Mouse (Mus musculus): ENCODE data around the gene Slc7a15. TPM values are rescaled to one million over a fixed set of nuclear protein-coding genes. Genes with fewer than 3 reads are reported as not detected.
A peak's percentile ranks its signal among the peaks of the same experiment; 100 is the strongest.
"Not testable (repeated sequence)": the region's sequence is repeated elsewhere in the genome, so short reads cannot be mapped to it uniquely, and the experiment has no call there.

Slc7a15 gene
- not detected for total RNA-seq (2021)
- long read RNA-seq, experiment 1, result 0 reads
- long read RNA-seq, experiment 2, result 0 reads

DNA sequence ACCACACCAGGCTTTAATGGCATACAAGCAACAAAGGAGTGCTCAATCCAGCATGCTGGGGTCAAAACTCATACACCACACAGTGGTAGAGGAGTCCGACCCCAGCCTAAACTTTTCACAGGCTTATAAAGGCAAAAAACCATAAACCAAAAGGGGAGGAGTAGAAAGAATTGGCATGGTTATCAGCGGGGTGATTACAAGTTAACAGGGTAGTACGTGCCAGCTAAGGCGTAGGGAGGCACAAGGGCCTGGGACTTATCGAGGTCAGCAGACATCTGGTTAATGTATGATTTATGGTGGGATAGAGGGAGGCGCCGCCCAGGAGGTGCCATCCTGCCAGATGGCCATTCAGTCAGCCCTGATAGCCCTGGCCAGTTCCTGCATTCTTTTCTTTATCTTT is at the start of gene Slc7a15:
Gene Slc7a15, minus strand, starts transcription at position 101 of the 400 bp plus-strand sequence.
- DNase-seq (ENCODE audit: low spot score in 2 of 2), result not testable (repeated sequence)

DNA sequence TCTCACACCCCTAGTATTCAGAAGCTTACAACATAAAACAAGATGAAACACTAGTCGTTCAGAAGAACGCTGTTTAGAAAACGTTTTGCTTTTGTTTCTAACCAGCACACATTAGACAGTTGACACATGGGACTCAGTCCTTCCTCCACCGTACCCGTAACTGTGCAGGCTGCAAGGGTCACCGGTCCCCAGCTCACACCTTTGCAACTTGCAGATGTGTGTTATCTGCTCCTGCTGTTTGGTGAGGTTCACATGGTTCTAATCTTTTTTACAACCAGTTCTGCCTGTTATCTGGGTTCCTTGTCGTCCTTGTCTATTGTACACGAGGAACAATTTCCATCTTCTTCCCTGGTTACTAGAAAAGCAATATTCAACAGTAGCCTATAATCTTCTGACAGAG is 49.3 kb upstream of the Slc7a15 start:
- not testable (repeated sequence) for DNase-seq (ENCODE audit: low spot score in 2 of 2)

DNA sequence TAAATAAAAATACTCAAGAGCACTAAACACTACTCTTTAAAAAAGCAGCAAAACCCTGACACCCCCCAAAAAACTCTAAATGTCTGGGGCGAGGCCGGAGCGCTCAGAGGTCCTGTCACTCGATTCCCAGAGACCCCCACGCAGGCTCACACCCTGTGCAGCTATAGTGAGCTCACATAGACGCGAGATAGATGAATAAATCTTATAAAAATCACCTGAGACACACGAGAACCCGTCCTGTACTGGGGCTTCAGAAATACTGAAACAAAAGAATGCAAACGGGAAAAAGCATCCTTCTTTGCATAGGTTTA is 42.5 kb upstream of the Slc7a15 start:
- DNase-seq (ENCODE audit: low spot score in 2 of 2), result peak in 1 of 2 experiments; percentile 35

DNA sequence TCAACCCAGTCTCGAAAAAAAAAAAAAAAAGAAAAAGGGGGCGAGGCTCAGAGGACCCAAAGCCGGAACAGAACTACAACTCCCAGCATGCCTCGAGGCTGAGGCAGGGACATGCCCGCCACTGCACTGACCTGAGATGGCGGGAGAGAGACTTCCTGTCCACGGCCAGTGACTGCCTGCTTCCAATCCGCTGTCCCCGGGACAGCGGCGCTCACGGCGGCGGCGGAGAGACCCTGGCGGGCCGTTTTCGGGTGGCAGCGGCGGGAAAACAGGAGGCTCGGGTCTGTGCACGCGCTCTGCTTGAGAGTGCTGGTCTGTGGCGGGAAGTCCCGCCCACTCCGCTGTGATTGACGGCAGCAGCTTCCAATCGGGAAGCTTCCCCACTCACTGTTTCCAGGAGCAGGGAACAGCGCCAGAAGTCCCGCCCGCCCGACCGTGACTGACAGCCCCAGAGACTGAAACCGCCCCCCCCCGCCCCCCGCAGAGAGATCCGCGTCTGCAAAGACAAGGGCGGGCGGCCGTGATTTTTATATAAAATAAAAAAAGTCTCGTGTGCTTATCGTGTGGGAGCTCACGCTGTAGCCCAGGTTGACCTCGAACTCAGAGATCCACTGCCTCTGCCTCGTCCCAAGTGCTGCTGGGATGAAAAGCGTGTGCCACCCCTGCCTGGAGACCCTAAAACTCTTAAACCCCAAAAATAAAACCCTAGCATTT is 42.0 kb upstream of the Slc7a15 start:
- DNase-seq (ENCODE audit: low spot score in 2 of 2), result peak; percentile 99 to 100

DNA sequence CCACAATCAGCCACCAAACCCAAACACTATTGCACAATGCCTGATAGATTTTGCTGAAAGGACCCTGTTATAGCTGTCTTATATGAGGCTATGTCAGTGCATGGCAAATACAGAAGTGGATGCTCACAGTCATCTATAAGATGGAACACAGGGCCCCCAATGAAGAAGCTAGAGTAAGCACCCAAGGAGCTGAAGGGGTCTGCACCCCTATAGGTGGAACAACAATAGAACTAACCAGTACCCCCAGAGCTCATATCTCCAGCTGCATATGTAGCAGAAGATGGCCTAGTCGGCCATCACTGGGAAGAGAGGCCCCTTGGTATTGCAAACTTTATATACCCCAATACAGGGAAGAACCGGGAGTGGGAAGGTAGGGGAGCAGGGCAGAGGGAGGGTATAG is 41.3 kb upstream of the Slc7a15 start:
- not testable (repeated sequence) for DNase-seq (ENCODE audit: low spot score in 2 of 2)

DNA sequence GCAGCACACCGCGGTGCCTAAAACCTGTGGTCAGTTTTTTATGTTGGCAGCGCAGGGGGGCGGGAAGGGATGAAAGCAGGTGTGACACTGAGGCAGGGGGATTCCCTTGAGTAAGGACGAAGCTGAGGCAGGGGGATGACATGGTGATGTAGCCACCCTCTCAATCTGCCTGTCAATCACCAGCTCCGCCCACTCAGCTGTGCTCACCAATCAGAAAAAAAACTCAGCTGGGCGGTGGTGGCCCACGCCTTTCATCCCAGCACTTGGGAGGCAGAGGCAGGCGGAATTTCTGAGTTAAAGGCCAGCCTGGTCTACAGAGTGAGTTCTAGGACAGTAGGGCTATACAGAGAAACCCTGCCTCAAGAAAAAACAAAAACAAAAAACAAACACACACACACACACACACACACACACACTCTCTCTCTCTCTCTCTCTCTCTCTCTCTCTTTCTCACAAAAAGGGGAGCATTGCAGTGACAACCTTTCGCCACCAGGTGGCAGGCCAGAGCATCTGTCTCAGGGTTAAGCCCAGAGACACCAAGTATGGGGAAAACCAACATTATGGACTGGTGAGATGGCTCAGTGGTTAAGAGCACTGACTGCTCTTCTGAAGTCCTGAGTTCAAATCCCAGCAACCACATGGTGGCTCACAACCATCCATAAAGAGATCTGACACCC is 39.7 kb upstream of the Slc7a15 start:
- DNase-seq (ENCODE audit: low spot score in 2 of 2), result peak; percentile 52 to 61

DNA sequence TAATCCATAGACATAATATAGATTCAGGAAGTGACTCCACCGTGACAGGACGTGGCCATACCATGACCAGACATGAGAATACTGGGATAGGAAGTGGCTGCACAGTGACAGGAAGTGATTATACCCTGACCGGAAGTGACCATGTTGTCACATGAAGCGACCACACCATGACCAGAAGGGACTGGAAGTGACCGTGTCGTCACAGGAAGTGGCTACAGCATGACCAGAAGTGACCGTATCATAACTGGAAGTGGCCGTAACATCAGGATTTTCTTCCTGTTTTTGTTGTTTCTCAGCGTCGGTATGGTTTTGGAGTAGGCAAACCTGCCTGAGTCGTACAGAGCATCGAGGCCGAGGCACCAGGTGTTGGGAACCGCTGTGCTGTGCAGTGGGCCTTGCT is 38.1 kb upstream of the Slc7a15 start:
- DNase-seq (ENCODE audit: low spot score in 2 of 2), result no peak

DNA sequence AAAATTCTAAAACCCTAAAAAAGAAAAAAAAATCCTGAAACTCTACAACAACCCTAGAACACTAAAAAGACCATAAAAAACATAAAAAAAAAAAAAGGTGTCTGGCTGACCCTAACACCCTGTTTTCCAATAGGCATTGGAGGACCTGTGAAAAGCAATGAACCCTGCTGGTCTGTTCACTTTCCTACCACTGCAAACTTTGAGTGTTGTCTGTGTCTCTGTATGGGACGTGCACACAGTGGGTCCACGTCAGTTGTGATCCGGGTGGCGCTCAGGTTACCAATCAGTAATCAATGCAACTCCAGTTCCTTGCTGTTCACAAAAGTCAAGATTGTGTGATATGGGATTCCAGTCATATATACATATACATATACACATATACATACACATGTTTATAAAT is 36.7 kb upstream of the Slc7a15 start:
- DNase-seq (ENCODE audit: low spot score in 2 of 2), result no peak

DNA sequence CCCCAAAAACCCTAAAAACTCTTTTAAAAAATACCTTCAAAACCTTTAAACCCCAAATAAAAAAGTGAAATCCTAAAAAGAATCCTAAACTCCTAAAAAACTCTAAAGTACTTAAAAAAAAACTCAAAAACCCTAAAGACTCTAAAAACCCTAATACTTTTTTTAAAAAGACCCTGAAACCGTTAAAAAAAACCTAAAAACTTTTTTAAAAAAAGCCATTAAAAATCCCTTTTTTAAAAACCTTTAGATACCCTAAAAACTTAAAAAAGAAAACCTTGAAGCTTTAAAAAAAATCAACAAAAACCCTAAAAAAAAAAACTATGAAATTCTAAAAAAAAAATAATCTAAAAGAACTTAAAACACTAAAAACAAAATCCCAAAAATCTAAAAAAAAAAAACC is 35.4 kb upstream of the Slc7a15 start:
- DNase-seq (ENCODE audit: low spot score in 2 of 2), result no peak

DNA sequence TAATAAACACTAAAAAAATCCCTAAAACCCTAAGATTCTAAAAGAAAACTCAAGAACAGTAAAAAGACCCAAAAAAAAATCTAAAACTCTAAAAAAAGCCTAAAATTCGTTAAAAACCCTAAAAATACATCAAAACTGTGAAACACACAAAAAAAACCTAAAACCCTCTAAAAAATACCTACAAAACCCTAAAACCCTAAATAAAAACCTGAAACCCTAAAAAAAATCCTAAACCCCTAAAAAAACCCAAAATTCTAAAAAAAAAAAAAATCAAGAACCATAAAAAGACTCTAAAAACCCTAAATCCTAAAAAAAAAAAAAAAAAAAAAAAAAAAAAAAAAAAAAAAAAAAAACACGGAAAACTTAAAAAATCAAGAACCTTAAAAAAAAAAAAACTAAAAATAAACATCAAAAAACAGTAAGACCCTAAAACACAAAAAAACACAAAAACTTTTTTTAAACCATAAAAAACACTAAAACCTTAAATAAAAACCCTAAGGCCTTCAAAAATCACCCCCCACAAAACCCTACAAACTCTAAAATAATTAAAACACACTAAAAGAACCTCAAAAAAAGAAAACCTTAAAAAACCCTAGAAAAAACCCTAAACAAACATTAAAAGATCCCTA is 34.0 kb upstream of the Slc7a15 start:
- DNase-seq (ENCODE audit: low spot score in 2 of 2), result no peak

DNA sequence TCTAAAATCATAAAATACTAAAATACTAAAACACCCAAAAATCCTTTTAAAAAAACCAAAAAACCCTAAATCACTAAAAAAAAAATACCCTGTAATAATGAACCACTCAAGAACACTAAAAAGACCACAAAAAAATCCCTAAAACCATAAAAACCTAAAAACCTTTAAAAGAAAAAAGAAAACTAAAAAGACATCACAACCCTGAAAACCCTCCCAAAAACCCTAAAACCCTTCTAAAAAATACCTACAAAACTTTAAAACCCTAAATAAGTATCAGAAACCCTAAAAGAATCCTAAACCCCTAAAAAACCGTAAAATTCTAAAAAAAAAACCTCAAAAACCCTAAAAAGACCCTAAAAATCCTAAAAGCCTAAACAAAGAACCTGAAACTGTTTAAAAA is 32.8 kb upstream of the Slc7a15 start:
- DNase-seq (ENCODE audit: low spot score in 2 of 2), result no peak

DNA sequence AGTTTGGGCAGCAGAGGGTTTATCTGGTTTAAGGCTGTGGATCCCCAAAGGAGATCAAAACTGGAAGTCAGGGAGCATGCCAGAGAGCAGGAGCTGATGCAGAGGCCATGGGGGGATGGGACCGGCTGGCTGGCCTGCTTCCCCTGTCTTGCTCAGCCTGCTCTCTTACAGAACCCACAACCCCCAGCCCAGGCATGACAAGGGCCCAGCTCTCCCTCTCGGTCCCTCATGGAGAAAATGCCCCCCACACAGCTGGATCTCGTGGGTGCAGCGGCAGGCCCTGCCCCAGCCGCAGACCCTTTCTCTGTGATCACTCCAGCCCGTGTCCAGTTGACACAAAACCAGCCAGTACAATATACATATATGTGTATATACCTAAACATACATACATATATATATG is 30.7 kb upstream of the Slc7a15 start:
- no peak for DNase-seq (ENCODE audit: low spot score in 2 of 2)

DNA sequence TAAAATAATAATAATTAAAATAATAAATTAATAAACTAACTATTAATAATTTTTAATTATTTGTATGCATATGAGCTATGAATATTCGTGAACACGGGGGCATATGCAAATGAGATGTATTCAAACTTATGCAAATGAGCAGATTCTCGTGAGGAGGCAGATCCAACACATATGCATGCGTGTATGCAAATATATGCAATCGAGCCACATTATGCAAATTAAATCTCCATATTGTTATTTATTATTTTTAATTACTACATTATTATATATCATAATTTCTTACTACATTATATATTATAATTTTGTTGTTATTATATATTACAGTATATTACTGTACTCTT is 21.8 kb upstream of the Slc7a15 start:
- DNase-seq (ENCODE audit: low spot score in 2 of 2), result no peak

DNA sequence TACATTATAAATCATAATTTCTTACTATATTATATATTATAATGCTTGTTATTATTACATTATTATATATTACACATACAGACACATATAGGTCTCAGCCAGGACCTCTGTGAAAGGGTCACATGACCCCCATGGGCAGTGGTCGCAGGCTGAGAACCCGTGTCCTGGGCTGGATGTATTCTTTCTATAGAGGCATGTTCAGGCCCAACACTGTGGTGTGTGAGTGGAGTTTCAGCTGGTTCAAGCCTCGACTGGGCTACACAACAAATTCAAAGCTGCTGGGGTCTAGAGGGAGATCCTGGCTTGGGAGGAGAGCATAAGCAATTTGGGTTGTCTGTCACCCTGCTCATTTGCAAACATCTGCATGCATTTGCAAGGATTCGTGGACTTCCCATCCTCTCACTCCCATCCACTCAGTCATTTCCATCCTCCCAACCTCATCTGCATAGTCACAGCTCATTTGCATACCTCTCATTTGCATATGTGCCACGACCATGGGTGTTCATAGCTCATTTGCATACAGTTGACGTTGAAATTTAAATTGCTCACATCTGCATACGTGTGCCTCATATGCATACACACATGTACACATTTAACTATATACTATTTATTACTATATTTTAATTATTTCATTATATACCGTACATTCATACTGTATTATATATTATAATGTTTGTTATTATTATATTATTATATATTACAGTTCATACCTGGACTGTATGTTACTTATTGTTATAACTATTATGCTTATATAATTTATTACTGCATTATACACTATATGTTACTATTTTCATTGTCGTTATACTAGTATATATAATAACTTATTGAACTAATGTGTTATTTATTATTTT is 21.2 kb upstream of the Slc7a15 start:
- DNase-seq (ENCODE audit: low spot score in 2 of 2), result no peak

DNA sequence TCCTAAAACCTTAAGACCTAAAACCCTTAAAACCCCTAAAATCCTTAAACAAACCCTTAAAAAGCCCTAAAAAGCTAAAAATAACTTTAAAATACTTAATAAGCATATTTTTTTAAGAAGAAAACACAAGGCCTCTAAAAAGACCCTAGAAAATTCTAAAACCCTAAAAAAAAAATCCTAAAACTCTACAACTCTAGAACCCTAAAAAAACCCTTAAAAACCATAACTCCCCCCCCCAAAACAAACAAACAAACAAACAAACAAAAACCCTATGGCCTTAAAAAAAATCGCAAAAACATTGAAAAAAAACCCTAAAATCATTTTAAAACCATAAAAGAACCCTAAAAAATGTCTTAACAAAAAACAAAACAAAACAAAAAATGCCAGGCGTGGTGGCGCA is 19.4 kb upstream of the Slc7a15 start:
- DNase-seq (ENCODE audit: low spot score in 2 of 2), result no peak

DNA sequence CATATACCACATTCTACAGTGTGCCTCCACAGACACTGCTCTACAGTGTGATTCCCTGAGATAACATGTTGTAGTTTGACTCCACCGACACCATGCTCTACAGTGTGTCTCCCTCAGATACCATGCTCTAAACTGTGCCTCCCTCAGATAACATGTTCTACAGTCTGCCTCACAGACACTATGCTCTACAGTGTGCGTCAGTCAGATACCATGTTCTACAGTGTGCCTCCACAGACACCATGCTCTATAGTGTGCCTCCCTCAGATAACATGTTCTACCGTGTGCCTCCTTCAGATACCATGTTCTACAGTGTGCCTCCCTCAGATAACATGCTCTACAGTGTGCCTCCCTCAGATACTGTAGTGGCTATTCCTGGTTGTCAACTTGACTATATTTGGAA is 10.2 kb upstream of the Slc7a15 start:
- no peak for DNase-seq (ENCODE audit: low spot score in 2 of 2)

DNA sequence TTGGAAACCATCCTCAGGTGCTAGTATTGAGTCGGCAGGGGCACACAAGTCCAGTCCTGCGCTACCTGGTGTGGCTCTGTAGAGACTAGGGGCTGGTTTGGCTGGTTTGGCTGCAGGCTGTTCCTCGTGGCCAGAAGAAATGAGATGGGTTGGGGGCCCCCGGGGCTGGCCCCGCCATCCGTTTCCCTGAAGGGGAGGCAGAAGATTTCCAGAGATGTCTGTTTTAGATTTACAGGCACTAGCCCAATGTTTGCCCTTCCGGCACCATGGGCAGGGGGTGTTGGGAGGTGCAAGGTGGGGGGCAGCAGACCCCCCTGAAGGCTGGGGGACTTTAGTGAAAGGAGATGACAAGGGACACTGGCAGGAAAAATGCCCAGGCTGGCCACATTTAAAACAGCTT is 3.3 kb downstream of the Slc7a15 start:
- DNase-seq (ENCODE audit: low spot score in 2 of 2), result no peak

DNA sequence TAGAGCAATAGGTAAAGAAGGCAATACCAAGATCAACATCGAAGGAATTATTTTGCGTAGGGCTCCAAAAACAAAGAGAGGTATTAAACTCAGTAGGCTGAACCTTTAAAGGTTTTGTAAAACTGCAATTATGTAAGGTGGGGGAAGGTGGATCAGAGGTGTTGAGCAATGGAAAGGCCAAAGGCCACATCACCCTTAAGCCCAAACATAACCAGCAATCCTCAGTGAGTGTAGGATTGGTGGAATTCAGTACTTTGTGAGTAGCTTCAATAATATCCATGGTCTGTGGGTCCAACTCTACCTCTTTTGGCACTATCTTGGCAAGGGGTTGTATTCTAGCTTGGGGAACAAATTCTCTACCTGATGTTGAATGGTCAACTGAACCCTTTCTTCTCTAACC is 7.5 kb downstream of the Slc7a15 start:
- DNase-seq (ENCODE audit: low spot score in 2 of 2), result not testable (repeated sequence)

DNA sequence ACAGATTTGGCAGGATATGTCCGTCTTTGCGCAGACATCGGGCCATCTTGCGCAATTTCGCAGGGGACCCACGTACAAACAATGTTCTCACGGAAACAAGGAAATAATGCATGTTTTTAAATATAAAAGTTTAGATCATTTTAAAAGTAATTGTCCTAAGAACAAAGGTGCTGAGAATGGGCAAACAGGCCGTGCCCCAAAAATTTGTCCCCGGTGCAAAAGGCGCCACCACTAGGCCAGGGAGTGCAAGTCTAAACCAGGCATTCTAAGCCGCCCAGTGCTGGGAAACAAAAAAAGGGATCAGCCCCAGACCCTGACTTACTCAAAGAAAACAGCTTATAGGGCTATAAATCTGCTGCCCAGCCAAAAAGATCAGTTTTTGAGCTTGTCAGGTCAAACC is 25.5 kb downstream of the Slc7a15 start:
- no peak for DNase-seq (ENCODE audit: low spot score in 2 of 2)

DNA sequence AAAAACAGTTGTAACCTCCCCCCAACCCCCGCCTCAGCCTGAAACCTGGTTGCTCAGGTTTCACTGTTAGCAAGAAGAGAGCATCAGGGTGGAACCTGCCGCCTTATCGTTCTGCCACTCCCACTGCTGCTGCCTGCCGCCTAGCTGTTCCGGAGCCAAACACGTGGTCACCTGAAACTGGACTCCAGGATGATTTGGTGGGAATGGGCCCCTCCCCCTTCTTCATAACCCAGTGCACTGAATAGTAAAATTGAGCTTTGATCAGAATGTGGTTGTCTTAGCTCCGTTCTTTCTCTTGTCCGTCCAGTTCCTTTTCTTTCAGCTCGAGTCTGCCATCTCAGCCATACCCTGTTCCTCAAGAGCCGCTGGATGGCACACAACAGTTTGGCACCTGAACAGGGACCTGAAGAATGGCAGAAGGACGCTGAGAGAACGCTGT is 26.9 kb downstream of the Slc7a15 start:
- DNase-seq (ENCODE audit: low spot score in 2 of 2), result not testable (repeated sequence)

DNA sequence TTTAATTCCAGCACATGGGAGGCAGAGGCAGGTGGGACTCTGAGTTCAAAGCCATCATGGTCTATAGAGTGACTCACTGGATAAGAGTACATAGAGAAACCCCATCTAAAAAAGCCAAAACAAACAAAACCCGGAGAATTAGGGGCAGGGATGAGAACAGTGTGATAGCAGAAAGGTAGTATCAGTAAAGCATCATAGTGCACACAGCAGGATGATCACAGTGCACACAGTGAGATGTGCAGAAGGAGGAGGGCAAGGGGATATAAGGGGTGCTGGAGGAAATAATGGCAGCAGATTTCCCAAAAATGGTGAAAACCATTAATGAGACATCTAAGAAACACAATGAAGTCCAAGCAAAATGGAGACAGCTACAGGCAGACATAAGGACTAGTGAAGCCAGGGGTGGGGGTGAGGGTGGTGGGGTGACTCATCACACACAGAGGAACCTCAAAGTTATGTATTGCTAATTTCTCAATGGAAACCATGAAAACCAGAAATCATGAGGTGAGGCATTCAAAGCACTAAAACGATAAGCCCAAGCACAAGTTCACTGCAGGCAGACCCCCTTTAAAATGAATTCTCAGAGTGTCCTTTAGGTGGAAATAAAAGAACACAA is 27.5 kb downstream of the Slc7a15 start:
- DNase-seq (ENCODE audit: low spot score in 2 of 2), result not testable (repeated sequence)

All from layer of hippocampus, postnatal 14 days (tissue).